Mouse (Mus musculus): ENCODE results near the gene Brca1. TPM values are rescaled to one million over a fixed set of nuclear protein-coding genes. Genes with fewer than 3 reads are reported as not detected.
"Not testable (repeated sequence)": the region's sequence is repeated elsewhere in the genome, so short reads cannot be mapped to it uniquely, and the experiment has no call there.

The Brca1 gene
- polyA plus RNA-seq, 1 experiment from 2014 or later = 13.3 TPM

DNA sequence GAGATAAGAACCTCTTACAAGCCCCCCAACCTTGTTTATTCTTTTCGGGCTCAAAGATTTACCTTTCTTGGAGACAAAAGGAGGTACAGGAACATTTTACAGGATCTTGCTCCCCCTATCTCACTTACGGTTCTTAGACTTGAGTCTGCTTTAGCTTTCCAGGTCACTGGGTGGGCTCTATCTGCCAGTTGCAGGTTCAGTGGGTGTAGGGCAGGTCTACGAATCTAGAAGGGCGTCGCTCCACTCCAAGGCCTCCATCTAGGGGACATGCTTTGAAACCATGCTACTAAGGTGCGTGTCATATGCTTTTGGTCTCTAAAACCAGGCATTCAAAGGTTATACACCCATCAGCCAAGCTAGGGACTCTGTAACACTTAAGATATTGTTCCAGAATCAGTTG, 67.5 kb downstream of the Brca1 start:
- Histone ChIP-seq H3K4me2 (no peak overlapping the region), H3K9ac (no peak overlapping the region), H3K36me3 (peaks cover 20% of the 10 kb centered on the region), H3K27ac (ENCODE audit: poor library complexity, severe bottlenecking) (no peak overlapping the region), H3K9me3 (replicated peaks) (no peaks in the 10 kb centered on the region), H3K4me1 (replicated peaks) (peaks cover 53% of the 10 kb centered on the region), H3K27me3 (replicated peaks) (no peaks in the 10 kb centered on the region), H3K4me3 (no peak overlapping the region)
- 65% methylated on average over 6 of the region's 6 CpGs for WGBS
- no peak for ATAC-seq (ENCODE audit: insufficient number of reproducible peaks, low FRiP score)

- ATAC-seq (ENCODE audit: insufficient number of reproducible peaks, low FRiP score) = no peak
- H3K4me3 ChIP-seq = no peak overlapping the region
- H3K4me1 ChIP-seq (replicated peaks) = peaks cover 57% of the 10 kb centered on the region
- no peaks in the 10 kb centered on the region for H3K9me3 ChIP-seq (replicated peaks)
- H3K27me3 ChIP-seq (replicated peaks) = no peaks in the 10 kb centered on the region
- no peak overlapping the region for H3K4me2 ChIP-seq
- peaks cover 18% of the 10 kb centered on the region for H3K36me3 ChIP-seq
- WGBS = 38% methylated on average over 3 of the region's 3 CpGs
- 0 out of 2 replicates have a peak overlapping the region, but pooled peaks have one; percentile 11 for H3K27ac ChIP-seq (ENCODE audit: poor library complexity, severe bottlenecking)
- H3K9ac ChIP-seq = no peak overlapping the region
Measured at GRCm38 (mm10) chr11:101483804-101484203, 68.0 kb downstream of the Brca1 start.

DNA sequence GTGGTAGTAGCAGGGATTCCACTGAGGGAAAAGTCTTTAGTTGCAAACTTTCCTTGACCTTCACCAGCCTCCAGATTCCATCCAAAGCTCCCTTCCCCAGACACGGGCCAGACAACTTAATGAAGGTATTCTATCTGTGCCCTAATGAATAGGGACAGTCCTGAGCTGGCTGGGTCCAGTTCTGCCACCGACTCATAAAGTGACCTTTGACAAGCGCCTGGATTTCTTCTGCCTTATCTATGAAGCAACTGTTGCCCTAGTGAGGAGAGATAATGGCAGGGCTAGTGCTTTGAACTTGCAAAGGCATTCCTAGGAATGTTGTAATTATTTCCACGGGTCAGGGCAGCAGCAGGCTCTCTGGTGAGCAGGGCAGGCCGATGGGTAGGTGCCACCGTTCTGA, 70.8 kb downstream of the Brca1 start:
- peak; percentile 62 for ATAC-seq (ENCODE audit: insufficient number of reproducible peaks, low FRiP score)
- H3K4me1 ChIP-seq (replicated peaks) = peaks cover 54% of the 10 kb centered on the region
- peak overlapping the region; percentile 8; the same call in 1 of the 2 replicates for H3K4me2 ChIP-seq
- no peak overlapping the region for H3K4me3 ChIP-seq
- peak overlapping the region; percentile 90 for H3K27ac ChIP-seq (ENCODE audit: poor library complexity, severe bottlenecking)
- H3K9ac ChIP-seq = no peak overlapping the region
- WGBS = 3% methylated on average over 6 of the region's 6 CpGs
- no peaks in the 10 kb centered on the region for H3K36me3 ChIP-seq
- H3K9me3 ChIP-seq (replicated peaks) = no peaks in the 10 kb centered on the region
- H3K27me3 ChIP-seq (replicated peaks) = no peaks in the 10 kb centered on the region

DNA sequence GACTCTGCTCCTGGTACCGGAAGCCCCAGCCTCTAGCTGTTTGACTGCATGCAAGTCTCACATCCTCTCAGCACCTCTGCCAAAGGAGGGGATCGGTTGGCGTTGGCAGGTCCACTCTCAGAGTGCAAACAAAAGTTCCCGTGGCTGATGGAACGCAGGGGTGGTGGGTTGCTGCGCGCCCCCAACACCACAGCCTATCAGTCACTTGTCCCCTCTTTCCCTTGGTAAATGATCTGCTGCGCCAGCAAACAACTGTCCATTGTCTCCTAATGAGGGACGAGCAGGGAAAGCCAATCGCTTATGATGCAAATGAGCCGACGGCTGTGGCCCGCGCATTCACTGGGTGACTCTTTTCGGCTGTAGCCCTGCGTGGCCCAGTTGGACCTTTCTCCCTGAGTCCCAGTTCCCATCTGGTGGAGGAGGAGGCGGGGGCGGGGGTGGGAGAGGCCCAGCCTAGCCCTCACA, 72.6 kb downstream of the Brca1 start:
- 0 out of 2 replicates have a peak overlapping the region, but pooled peaks have one; percentile 6 for H3K4me3 ChIP-seq
- no peaks in the 10 kb centered on the region for H3K27me3 ChIP-seq (replicated peaks)
- H3K9me3 ChIP-seq (replicated peaks) = no peaks in the 10 kb centered on the region
- H3K9ac ChIP-seq = 0 out of 2 replicates have a peak overlapping the region, but pooled peaks have one; percentile 9
- H3K4me1 ChIP-seq (replicated peaks) = peaks cover 42% of the 10 kb centered on the region
- H3K36me3 ChIP-seq = no peaks in the 10 kb centered on the region
- H3K27ac ChIP-seq (ENCODE audit: poor library complexity, severe bottlenecking) = no peak overlapping the region; the same call in 1 of the 2 replicates
- H3K4me2 ChIP-seq = peak overlapping the region; percentile 50
- no peak for ATAC-seq (ENCODE audit: insufficient number of reproducible peaks, low FRiP score)
- 8% methylated on average over 18 of the region's 18 CpGs for WGBS

- 59% methylated on average over 10 of the region's 10 CpGs for WGBS
Measured at GRCm38 (mm10) chr11:101477552-101478211, 74.1 kb downstream of the Brca1 start.

DNA sequence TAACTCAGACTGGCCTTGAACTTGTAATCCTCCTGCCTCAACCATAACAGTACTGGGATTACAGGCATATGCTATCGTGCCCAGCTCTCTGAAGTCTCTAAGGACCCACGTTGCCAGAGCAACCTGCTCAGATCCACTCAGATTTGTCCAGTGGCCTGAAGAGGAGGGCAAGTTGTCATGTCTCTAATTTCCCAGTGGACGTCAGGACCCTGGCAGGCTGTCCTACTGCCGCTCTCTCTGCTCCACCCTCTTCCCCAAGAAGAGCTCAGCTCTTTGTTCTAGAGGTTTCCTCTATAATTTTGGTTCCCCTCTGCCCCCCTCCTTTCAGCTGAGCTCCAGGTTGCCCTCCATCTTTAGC, 74.6 kb downstream of the Brca1 start:
- no peaks in the 10 kb centered on the region for H3K36me3 ChIP-seq
- H3K27me3 ChIP-seq (replicated peaks) = no peaks in the 10 kb centered on the region
- no peaks in the 10 kb centered on the region for H3K9me3 ChIP-seq (replicated peaks)
- no peak overlapping the region for H3K27ac ChIP-seq (ENCODE audit: poor library complexity, severe bottlenecking)
- no peak overlapping the region for H3K4me2 ChIP-seq
- ATAC-seq (ENCODE audit: insufficient number of reproducible peaks, low FRiP score) = no peak
- H3K9ac ChIP-seq = no peak overlapping the region
- WGBS = 56% methylated on average over 4 of the region's 4 CpGs
- peaks cover 43% of the 10 kb centered on the region for H3K4me1 ChIP-seq (replicated peaks)
- H3K4me3 ChIP-seq = no peak overlapping the region

More at GRCm38 (mm10) chr11:101477552-101478211, 74.1 kb downstream of the Brca1 start:
- peaks cover 39% of the 10 kb centered on the region for H3K4me1 ChIP-seq (replicated peaks)
- no peak overlapping the region for H3K9ac ChIP-seq
- no peaks in the 10 kb centered on the region for H3K9me3 ChIP-seq (replicated peaks)
- H3K27me3 ChIP-seq (replicated peaks) = no peaks in the 10 kb centered on the region
- no peak overlapping the region for H3K27ac ChIP-seq (ENCODE audit: poor library complexity, severe bottlenecking)
- H3K36me3 ChIP-seq = no peaks in the 10 kb centered on the region
- no peak for ATAC-seq (ENCODE audit: insufficient number of reproducible peaks, low FRiP score)
- no peak overlapping the region for H3K4me2 ChIP-seq
- H3K4me3 ChIP-seq = no peak overlapping the region

DNA sequence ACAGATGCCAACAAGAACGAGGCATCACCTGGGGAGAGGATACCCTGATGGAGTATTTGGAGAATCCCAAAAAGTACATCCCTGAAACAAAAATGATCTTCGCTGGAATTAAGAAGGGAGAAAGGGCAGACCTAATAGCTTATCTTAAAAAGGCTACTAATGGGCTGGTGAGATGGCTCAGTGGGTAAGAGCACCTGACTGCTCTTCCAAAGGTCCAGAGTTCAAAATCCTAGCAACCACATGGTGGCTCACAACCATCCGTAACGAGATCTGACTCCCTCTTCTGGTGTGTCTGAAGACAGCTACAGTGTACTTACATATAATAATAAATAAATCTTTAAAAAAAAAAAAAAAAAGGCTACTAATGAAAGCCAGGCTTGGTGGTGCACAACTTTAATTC, 75.4 kb downstream of the Brca1 start:
- peaks cover 43% of the 10 kb centered on the region for H3K4me1 ChIP-seq (replicated peaks)
- not testable (repeated sequence) for H3K9me3 ChIP-seq (replicated peaks); H3K9ac ChIP-seq; H3K27ac ChIP-seq (ENCODE audit: poor library complexity, severe bottlenecking); H3K27me3 ChIP-seq (replicated peaks); ATAC-seq (ENCODE audit: insufficient number of reproducible peaks, low FRiP score); H3K4me2 ChIP-seq; H3K4me3 ChIP-seq; H3K36me3 ChIP-seq
- 89% methylated on average over 4 of the region's 4 CpGs for WGBS

- WGBS = 70% methylated on average over 5 of the region's 5 CpGs
- no peak overlapping the region for H3K9ac ChIP-seq
Measured at GRCm38 (mm10) chr11:101474298-101474697, 77.5 kb downstream of the Brca1 start.

DNA sequence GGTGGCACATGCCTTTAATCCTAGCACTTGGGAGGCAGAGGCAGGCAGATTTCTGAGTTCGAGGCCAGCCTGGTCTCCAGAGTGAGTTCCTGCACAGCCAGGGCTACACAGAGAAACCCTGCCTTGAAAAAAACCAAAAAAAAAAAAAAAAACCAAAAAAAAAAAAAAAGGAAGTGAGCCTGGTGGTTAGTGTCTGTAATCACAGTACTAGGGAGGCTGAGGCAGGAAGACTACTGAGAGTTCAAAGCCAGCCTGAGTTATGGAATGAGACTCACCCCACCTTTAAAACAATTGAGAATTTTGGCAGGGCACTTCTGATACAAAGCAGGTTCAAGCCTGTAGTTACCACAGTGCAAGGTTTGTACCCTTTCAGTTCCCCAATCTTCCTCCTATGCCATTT, 78.1 kb downstream of the Brca1 start:
- WGBS = 85% methylated on average over 1 of the region's 1 CpGs

More at GRCm38 (mm10) chr11:101474298-101474697, 77.5 kb downstream of the Brca1 start:
- no peaks in the 10 kb centered on the region for H3K9me3 ChIP-seq (replicated peaks)
- H3K4me2 ChIP-seq = no peak overlapping the region
- H3K36me3 ChIP-seq = no peaks in the 10 kb centered on the region
- no peak overlapping the region for H3K27ac ChIP-seq (ENCODE audit: poor library complexity, severe bottlenecking)
- no peaks in the 10 kb centered on the region for H3K27me3 ChIP-seq (replicated peaks)
- no peak overlapping the region for H3K4me3 ChIP-seq
- ATAC-seq (ENCODE audit: insufficient number of reproducible peaks, low FRiP score) = no peak
- peaks cover 31% of the 10 kb centered on the region for H3K4me1 ChIP-seq (replicated peaks)

GRCm38 (mm10) chr11:101472336-101472735, 79.4 kb downstream of the Brca1 start:
- H3K27ac ChIP-seq (ENCODE audit: poor library complexity, severe bottlenecking) = no peak overlapping the region
- H3K9me3 ChIP-seq (replicated peaks) = no peaks in the 10 kb centered on the region
- no peaks in the 10 kb centered on the region for H3K27me3 ChIP-seq (replicated peaks)
- no peak overlapping the region for H3K9ac ChIP-seq
- no peak for ATAC-seq (ENCODE audit: insufficient number of reproducible peaks, low FRiP score)
- H3K4me1 ChIP-seq (replicated peaks) = peaks cover 34% of the 10 kb centered on the region
- H3K4me3 ChIP-seq = no peak overlapping the region
- 43% methylated on average over 7 of the region's 7 CpGs for WGBS
- no peaks in the 10 kb centered on the region for H3K36me3 ChIP-seq
- no peak overlapping the region for H3K4me2 ChIP-seq

More for the DNA sequence above, 78.1 kb downstream of the Brca1 start:
- H3K36me3 ChIP-seq; ATAC-seq (ENCODE audit: insufficient number of reproducible peaks, low FRiP score); H3K27me3 ChIP-seq (replicated peaks); H3K9me3 ChIP-seq (replicated peaks); H3K9ac ChIP-seq; H3K4me2 ChIP-seq; H3K27ac ChIP-seq (ENCODE audit: poor library complexity, severe bottlenecking); H3K4me3 ChIP-seq: not testable (repeated sequence)
- H3K4me1 ChIP-seq (replicated peaks) = peaks cover 30% of the 10 kb centered on the region

GRCm38 (mm10) chr11:101471926-101472325, 79.8 kb downstream of the Brca1 start:
- no peak overlapping the region for H3K9ac ChIP-seq
- WGBS = 40% methylated on average over 3 of the region's 3 CpGs
- no peak overlapping the region for H3K27ac ChIP-seq (ENCODE audit: poor library complexity, severe bottlenecking)
- H3K4me2 ChIP-seq = no peak overlapping the region
- no peaks in the 10 kb centered on the region for H3K9me3 ChIP-seq (replicated peaks)
- ATAC-seq (ENCODE audit: insufficient number of reproducible peaks, low FRiP score) = no peak
- no peak overlapping the region for H3K4me3 ChIP-seq
- peaks cover 38% of the 10 kb centered on the region for H3K4me1 ChIP-seq (replicated peaks)
- no peaks in the 10 kb centered on the region for H3K36me3 ChIP-seq
- no peaks in the 10 kb centered on the region for H3K27me3 ChIP-seq (replicated peaks)
